Mouse (Mus musculus) heart, embryonic 13.5 days (tissue): ENCODE results near the gene Adamts7. TPM values are rescaled to one million over a fixed set of nuclear protein-coding genes. Genes with fewer than 3 reads are reported as not detected.

ENCODE experiments used
- ATAC-seq: fragments of 200-750 bp; cut with Nextera tagmentation; 2 replicates; pipeline ENCODE4 v1.8.0; 2017; ENCODE audit warnings: moderate TSS enrichment; ENCODE audit not compliant: insufficient number of reproducible peaks, low FRiP score, low TSS enrichment; ENCODE audit errors: extremely low read depth
- H3K27ac ChIP-seq: fragments of 300-500 bp; sonication (generic); replicated peaks from 2 replicates; pipeline ENCODE4 v1.5.1; 2015; ENCODE audit warnings: moderate library complexity, mild to moderate bottlenecking, inconsistent platforms
- H3K27me3 ChIP-seq: fragments of 300-500 bp; sonication (generic); replicated peaks from 2 replicates; pipeline ENCODE4 v1.6.1; 2015; ENCODE audit warnings: mild to moderate bottlenecking, inconsistent platforms
- H3K36me3 ChIP-seq: fragments of 300-500 bp; sonication (generic); 2 replicates; pipeline ENCODE4 v1.6.1; 2015; ENCODE audit warnings: mild to moderate bottlenecking, inconsistent platforms
- H3K4me1 ChIP-seq: fragments of 300-500 bp; sonication (generic); 2 replicates; pipeline ENCODE4 v1.6.1; 2015; ENCODE audit warnings: inconsistent platforms
- H3K4me2 ChIP-seq: fragments of 300-500 bp; sonication (generic); 2 replicates; pipeline ENCODE4 v1.6.1; 2015; ENCODE audit warnings: inconsistent platforms, mild to moderate bottlenecking, moderate library complexity
- H3K4me3 ChIP-seq: fragments of 300-500 bp; sonication (generic); 2 replicates; pipeline ENCODE4 v1.5.1; 2015; ENCODE audit warnings: moderate library complexity, mild to moderate bottlenecking, inconsistent platforms
- H3K9ac ChIP-seq: fragments of 300-500 bp; sonication (generic); 2 replicates; pipeline ENCODE4 v1.6.1; 2015; ENCODE audit warnings: inconsistent platforms, mild to moderate bottlenecking, moderate library complexity
- H3K9me3 ChIP-seq: fragments of 300-500 bp; sonication (generic); 2 replicates; pipeline ENCODE4 v1.6.1; 2016; ENCODE audit warnings: inconsistent platforms
- WGBS: fragments of 180-500 bp; shearing (Covaris S2); methylation state at CpG from one replicate; pipeline ENCODE4 v1.1.7; 2015; ENCODE audit warnings: mixed read lengths; 5-methylcytosine and 5-hydroxymethylcytosine counted together
- polyA plus RNA-seq: library from polyadenylated mRNA; unstranded; fragments of >200 nt; fragmentation: Nextera tagmentation; extraction: Ambion mirVana; gene quantifications from 2 replicates; pipeline ENCODE4 v1.2.1, GENCODE M21; 2015

Gene Adamts7
- polyA plus RNA-seq, 1 experiment from 2014 or later, result 7.9 TPM

DNA sequence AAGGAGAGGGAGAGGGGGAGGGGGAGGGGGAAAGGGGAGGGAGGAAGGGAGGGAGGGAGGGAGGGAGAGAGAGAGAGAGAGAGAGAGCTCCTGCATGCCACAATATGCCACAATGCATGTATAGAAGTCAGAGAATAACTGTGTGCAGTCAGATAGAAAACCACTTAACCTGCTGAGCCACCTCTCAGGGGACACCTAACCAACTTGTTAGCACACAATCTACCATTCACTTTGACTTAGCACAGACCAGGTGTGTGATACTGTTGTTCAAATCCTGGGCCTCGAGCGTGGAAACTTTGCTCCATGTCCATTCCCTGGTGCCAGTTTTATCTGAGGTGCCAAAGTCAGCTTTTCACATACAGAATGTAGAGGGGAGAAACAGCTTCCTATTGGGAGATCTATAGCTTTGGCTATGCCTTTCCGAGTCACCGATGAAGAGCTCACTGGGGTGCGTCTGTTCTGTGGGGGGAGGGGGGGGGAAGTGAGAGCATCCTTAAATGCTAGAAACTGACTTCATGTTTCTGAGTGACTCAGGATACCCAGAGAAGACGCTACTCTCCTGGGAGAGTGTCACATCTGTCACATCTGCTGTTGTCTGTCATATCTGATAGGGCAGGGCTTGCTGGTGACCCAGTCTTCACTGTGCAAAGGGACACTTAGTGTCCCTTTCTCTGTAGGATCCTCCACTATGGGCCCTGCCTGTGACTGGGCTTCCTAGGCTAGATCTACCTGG is 19.0 kb downstream of the Adamts7 start:
- H3K4me3 ChIP-seq, result no peak overlapping the region
- peak overlapping the region; percentile 76 for H3K27ac ChIP-seq
- H3K9ac ChIP-seq, result no peak overlapping the region
- peaks cover 20% of the 10 kb centered on the region for H3K36me3 ChIP-seq
- H3K4me2 ChIP-seq, result no peak overlapping the region
- ATAC-seq, result no peak
- no peaks in the 10 kb centered on the region for H3K9me3 ChIP-seq
- H3K27me3 ChIP-seq, result no peaks in the 10 kb centered on the region
- 66% methylated on average over 6 of the region's 6 CpGs for WGBS
- H3K4me1 ChIP-seq, result peaks cover 52% of the 10 kb centered on the region

DNA sequence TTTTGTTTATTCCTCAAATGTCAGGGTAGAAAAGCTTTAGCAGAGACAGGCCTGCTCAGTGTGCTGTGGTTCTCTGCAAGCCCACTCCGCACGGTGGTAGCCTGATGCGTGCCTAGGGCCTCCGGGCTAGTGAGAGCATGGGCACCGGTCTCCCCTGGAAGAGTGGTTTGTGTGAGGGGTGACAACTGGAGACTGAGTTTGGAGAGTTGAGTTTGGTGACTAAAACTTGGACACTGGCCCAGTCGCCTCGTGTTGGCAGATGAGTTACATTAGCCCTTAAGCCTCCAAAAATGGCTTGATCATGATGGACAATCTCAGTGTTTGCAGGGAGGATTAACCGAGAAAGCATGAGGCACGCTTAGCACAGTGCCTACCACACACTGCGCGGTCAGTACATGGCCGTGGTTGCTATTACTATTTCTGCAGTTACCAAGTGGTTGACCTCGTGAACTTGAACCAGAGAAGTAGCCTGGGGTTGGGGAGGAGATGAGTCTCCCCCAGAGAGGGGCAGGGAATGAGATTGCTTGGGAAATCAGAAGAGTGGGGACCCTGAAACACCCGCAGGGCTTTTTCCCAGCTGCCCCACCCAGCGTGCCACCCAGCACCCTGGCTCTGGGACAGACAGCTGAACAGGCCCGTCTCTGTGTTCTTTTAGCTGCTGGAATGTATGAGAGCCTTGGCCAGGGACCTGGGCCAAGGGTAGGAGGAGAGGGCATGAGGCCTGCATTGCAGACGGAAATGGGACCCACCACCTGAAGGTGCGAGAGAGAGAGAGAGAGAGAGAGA is 20.0 kb downstream of the Adamts7 start:
- H3K27ac ChIP-seq, result peak overlapping the region; percentile 76
- no peak overlapping the region for H3K9ac ChIP-seq
- ATAC-seq, result no peak
- no peak overlapping the region for H3K4me3 ChIP-seq
- H3K27me3 ChIP-seq, result no peaks in the 10 kb centered on the region
- H3K4me2 ChIP-seq, result no peak overlapping the region
- H3K9me3 ChIP-seq, result no peaks in the 10 kb centered on the region
- 43% methylated on average over 18 of the region's 18 CpGs for WGBS
- peaks cover 23% of the 10 kb centered on the region for H3K36me3 ChIP-seq
- peaks cover 52% of the 10 kb centered on the region for H3K4me1 ChIP-seq

DNA sequence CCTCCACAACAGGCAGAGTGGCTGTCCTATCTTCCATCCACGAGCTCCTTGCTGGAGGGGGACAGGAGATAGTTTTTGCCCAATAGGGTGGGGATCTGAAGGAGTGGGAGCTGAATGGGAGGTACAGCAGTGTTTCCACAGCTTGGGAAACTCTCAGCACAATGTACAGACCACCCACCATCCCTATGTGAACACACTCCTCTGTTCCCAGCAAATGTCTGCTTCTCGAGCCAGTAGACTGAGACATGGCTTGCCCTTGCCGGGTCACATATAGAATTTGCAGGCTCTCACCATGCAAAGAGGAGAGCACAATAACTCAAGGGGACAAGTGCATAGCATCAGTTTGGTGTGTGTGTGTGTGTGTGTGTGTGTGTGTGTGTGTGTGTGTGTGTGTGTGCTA is 20.7 kb downstream of the Adamts7 start:
- H3K4me1 ChIP-seq, result peaks cover 57% of the 10 kb centered on the region
- 37% methylated on average over 3 of the region's 3 CpGs for WGBS
- H3K4me3 ChIP-seq, result no peak overlapping the region
- peaks cover 18% of the 10 kb centered on the region for H3K36me3 ChIP-seq
- no peaks in the 10 kb centered on the region for H3K27me3 ChIP-seq
- H3K9me3 ChIP-seq, result no peaks in the 10 kb centered on the region
- no peak for ATAC-seq
- H3K27ac ChIP-seq, result peak overlapping the region; percentile 76
- no peak overlapping the region for H3K9ac ChIP-seq
- 0 out of 2 replicates have a peak overlapping the region, but pooled peaks have one; percentile 31 for H3K4me2 ChIP-seq

DNA sequence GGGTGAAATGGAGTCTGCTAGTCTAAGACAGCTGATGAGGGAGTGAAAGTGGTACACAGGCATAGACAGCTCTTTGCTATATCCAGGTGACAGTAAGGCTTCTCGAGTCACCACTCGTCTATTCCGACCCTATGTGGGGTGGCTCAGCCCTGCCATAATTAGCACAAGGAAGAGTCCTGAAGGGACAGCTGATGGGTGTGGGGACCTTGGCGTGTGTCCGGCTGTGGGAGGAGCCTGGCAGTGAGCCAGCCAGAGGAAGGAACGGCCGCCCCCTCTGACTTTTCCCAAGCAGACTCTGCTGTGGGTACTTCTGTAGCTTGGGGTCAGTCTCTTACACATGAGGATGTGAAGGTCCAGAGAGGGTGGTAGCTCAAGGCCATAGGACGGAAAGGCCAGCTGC is 21.2 kb downstream of the Adamts7 start:
- WGBS, result 20% methylated on average over 8 of the region's 8 CpGs
- peak overlapping the region; percentile 76; the same call in 1 of the 2 replicates for H3K27ac ChIP-seq
- H3K4me2 ChIP-seq, result peak overlapping the region; percentile 31
- peak; percentile 38; the same call in 1 of the 2 replicates for ATAC-seq
- H3K4me1 ChIP-seq, result peaks cover 62% of the 10 kb centered on the region
- peaks cover 15% of the 10 kb centered on the region for H3K36me3 ChIP-seq
- H3K4me3 ChIP-seq, result no peak overlapping the region
- no peak overlapping the region for H3K9ac ChIP-seq
- no peaks in the 10 kb centered on the region for H3K9me3 ChIP-seq
- no peaks in the 10 kb centered on the region for H3K27me3 ChIP-seq

DNA sequence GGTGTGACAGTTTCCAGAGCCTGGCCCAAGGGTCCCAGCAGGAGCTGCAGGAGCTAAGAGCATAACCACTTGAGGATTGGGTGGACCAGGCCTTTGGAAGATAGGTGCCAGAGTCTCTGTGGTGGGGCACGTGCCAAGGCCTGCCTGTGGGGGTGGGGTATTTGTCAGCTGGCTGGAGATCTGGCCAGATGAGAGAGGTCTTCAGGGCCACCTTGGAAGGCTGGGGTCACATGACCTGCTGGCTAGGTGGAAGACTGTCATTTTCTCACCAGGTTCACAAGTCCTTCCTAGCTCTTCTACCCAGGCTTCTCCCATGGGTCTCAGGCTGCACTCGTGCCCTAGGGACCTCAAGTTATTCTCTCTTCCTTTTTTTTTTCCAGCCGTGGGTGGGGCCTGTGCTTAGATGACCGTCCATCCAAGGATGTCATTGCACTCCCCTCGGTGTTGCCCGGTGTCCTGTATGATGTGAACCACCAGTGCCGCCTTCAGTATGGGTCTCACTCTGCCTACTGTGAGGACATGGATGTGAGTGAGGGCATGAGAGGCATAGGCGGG is 22.6 kb downstream of the Adamts7 start:
- WGBS, result 79% methylated on average over 8 of the region's 8 CpGs
- no peaks in the 10 kb centered on the region for H3K27me3 ChIP-seq
- H3K4me1 ChIP-seq, result peaks cover 72% of the 10 kb centered on the region
- peaks cover 10% of the 10 kb centered on the region; the same call in 1 of the 2 replicates for H3K36me3 ChIP-seq
- H3K4me2 ChIP-seq, result no peak overlapping the region
- no peak overlapping the region for H3K27ac ChIP-seq
- ATAC-seq, result no peak
- H3K4me3 ChIP-seq, result no peak overlapping the region
- no peaks in the 10 kb centered on the region for H3K9me3 ChIP-seq
- no peak overlapping the region for H3K9ac ChIP-seq

DNA sequence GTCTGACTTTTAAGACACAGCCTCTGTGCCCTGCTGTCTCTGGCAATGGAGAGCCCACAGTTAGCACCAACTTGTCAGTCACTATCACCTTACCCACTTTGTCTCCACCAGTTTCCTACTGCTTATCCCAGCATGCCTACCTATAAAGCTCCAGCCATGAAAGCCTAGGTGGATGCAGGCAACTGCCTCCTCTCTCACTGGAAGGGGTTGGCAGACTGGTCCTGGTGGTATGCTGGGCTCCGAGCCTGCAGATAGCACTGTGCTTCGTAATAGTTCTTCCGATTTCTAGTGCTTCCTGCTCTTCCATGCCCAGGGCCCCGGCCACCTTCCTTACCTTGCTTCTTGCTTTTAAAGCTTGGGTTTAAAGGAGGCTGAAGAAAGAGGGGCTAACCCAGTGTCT is 26.0 kb downstream of the Adamts7 start:
- Histone ChIP-seq H3K4me3 (no peak overlapping the region), H3K27me3 (no peaks in the 10 kb centered on the region), H3K4me2 (peak overlapping the region; percentile 4; the same call in 1 of the 2 replicates), H3K4me1 (peaks cover 50% of the 10 kb centered on the region), H3K9ac (peak overlapping the region; percentile 16; the same call in 1 of the 2 replicates), H3K27ac (peak overlapping the region; percentile 71), H3K36me3 (peaks cover 35% of the 10 kb centered on the region; the same call in 1 of the 2 replicates), H3K9me3 (no peaks in the 10 kb centered on the region)
- ATAC-seq, result no peak
- 53% methylated on average over 4 of the region's 4 CpGs for WGBS

DNA sequence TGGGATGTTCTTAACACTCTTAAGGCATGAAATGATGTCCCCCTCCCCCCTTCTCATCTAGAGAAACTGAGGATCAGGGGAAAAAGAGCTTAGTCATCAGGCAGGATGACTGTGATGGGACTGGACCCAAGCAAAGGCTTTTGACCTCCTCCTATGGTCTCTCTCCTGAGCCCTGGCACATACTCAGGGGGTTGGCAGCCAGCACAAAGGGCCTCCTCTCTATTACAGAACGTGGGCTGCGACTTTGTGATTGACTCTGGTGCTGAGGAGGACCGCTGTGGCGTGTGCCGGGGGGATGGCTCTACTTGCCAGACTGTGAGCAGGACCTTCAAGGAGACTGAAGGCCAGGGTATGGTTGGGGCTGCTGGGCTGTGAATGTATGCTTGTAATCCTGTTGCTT is 26.5 kb downstream of the Adamts7 start:
- Histone ChIP-seq H3K4me1 (peaks cover 45% of the 10 kb centered on the region), H3K27ac (peak overlapping the region; percentile 71), H3K36me3 (peaks cover 40% of the 10 kb centered on the region), H3K9ac (no peak overlapping the region), H3K9me3 (no peaks in the 10 kb centered on the region), H3K4me3 (no peak overlapping the region), H3K27me3 (no peaks in the 10 kb centered on the region), H3K4me2 (peak overlapping the region; percentile 4; the same call in 1 of the 2 replicates)
- no peak for ATAC-seq
- WGBS, result 39% methylated on average over 5 of the region's 5 CpGs

DNA sequence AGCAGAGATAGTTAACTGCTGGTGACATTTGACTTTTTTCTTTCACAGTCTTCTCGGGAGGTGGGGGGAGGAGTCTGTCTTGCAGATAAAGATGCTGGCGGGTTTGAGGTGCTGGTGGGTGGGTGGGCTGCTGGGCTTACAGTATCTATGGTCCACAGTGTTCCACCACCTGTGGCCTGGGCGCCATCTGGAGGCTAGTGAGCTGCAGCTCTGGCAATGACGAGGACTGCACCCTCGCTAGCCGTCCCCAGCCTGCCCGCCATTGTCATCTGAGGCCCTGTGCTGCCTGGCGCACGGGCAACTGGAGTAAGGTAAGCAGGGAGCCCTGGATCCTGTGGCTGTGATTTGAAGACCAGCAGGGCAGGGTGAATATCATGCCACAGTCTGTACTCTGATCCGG is 32.1 kb downstream of the Adamts7 start:
- Histone ChIP-seq H3K27me3 (no peaks in the 10 kb centered on the region), H3K9me3 (no peaks in the 10 kb centered on the region), H3K9ac (no peak overlapping the region), H3K4me1 (peaks cover 27% of the 10 kb centered on the region), H3K27ac (no peak overlapping the region), H3K36me3 (peaks cover 37% of the 10 kb centered on the region), H3K4me3 (no peak overlapping the region), H3K4me2 (no peak overlapping the region)
- WGBS, result 69% methylated on average over 10 of the region's 10 CpGs
- ATAC-seq, result no peak

DNA sequence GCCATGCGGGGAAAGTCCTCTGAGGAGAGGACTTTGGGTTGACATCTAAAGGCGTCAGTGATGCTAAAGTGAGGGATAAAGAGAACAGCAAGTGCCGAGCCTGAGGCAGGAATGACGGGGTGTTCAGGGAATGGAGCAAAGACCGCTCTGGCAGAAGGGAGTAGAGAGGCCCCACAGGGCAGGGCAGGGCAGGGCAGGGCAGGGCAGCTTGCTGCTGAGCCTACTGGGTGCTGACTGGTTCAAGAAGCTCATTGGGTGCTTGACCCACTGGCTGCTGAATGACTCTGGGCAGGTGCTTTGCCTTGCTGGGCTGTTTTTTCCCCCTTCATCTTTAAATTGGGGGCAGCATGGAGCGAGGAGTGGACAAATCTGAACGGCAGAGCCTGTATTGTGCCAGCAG is 33.4 kb downstream of the Adamts7 start:
- Histone ChIP-seq H3K36me3 (peaks cover 39% of the 10 kb centered on the region), H3K27me3 (no peaks in the 10 kb centered on the region), H3K4me2 (no peak overlapping the region), H3K4me3 (no peak overlapping the region), H3K9me3 (no peaks in the 10 kb centered on the region), H3K4me1 (peaks cover 26% of the 10 kb centered on the region), H3K27ac (no peak overlapping the region), H3K9ac (no peak overlapping the region)
- ATAC-seq, result no peak
- WGBS, result 69% methylated on average over 7 of the region's 7 CpGs

DNA sequence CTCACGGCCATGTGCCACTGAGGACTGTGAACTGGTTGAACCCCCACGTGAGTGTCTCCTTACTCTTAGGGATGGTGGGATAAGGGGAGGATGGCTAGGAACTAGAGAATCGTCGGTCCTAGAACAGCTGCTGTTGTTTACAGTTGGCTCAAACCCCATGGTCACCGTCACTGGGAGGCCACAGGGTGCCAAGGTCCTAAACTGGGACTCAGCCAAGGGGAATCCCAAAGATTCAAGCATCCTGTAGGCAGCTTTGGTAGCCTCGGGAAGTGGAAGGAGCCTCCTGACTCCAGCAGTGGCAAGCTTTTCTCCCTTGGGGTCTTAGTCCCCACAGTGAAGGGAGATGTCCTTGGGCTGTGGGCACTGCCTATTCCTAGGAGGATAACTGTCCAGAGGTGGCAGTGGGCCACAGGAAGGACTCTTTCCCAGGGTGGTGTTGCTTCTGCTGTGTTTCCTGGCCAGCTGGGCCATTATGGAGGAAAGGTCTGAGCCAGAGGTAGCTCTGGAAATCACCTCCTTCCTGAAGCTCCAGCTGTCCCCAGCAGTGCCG is 34.3 kb downstream of the Adamts7 start:
- Histone ChIP-seq H3K27me3 (no peaks in the 10 kb centered on the region), H3K27ac (no peak overlapping the region), H3K36me3 (peaks cover 37% of the 10 kb centered on the region), H3K4me1 (peaks cover 26% of the 10 kb centered on the region), H3K9me3 (no peaks in the 10 kb centered on the region), H3K9ac (no peak overlapping the region), H3K4me2 (no peak overlapping the region), H3K4me3 (no peak overlapping the region)
- no peak for ATAC-seq
- WGBS, result 78% methylated on average over 7 of the region's 7 CpGs

DNA sequence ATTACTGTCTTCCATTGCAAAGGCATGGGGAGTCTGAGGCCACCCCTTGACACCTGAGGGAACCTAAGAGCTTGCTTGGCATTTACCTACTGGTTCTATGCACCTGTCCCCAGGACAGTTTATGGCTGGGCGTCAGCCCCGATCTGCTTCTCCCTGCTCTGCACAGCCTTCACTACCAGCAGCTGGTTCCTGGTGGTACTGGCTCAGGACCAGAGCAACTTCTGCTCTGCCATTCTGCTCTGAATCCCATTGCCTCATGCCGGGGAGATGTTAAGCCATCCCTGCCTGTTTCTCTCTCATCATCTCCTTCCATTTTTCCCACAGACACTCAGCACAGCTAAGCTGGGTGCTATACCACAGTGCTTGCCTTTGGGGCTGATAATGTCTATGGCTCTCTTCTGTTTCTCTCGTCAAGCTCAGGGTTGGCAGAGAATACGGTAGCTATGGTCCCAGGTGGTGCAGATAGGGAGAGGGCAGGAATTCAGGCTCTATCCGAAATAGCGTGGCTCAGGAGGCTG is 35.1 kb downstream of the Adamts7 start:
- Histone ChIP-seq H3K36me3 (peaks cover 37% of the 10 kb centered on the region), H3K27me3 (no peaks in the 10 kb centered on the region), H3K27ac (peak overlapping the region; percentile 91), H3K9ac (no peak overlapping the region), H3K9me3 (no peaks in the 10 kb centered on the region), H3K4me1 (peaks cover 26% of the 10 kb centered on the region), H3K4me2 (peak overlapping the region; percentile 49), H3K4me3 (no peak overlapping the region)
- WGBS, result 61% methylated on average over 7 of the region's 7 CpGs
- no peak for ATAC-seq
